Mouse (Mus musculus): ENCODE measurements around the gene Prdm16.

The Prdm16 gene

DNA sequence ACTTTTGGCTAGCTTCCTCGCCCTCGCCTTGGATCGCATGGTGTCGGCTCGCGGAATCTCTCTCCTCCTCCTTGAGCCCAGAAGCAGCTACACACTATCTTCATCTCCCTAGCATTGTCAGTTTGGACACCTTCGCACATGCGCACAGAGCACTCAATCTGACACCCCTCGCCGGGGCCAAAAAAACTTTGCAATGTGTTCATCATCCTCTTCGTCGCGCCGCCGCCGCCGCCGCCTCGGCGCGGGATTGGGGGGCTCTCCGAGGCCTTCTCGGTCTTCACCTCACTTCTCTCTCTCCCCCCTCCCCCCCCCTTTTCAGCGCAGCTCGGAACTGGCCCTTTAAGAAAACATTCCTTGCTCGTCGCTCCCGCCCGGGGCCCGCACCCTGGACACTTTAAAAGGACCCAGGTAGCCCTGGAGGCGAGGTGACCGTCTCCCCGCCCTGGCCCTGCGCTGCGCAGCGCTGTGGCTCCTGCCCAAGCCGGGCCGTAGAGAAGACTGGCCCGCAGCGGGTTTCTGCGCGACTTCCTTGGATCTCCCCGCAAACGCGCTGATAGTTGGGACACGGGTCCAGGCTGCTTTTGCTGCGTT lies at the start of gene Prdm16:
Gene Prdm16, minus strand, starts transcription at position 153 of the 591 bp plus-strand sequence.
- DNase-seq (ENCODE audit: low read depth, low spot score), result no peak

DNA sequence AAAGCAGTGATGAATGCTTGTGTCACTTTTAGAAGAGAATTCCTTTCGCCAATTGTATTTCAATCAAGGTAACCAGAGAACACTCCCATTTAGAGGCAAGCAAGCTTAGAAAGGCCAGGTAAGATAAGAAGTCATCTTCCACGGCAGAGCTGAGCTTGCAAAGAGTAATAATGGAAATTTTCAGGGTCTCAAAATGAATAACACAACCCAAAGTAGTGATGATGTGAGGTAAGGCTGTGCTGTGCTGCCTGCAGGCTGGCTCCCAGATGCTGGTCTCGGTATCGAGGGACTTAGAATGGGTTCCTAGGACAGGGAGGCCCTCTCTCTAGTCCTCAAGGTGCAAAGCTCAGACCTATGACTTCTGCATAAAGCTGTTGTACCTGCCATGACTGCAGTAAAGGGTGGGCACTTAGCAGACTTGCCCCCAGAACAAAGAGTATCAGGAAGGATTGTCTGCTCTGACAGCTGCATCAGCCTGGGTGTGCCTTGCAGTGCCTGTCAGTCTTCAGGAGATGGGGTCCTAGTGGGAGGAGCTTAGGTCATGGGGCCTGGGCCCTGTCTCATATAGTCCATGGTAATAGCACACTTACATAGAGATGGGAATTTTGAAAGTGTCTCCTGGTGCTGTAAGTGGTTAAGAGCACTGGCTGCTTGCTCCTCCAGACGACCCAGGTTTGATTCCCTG lies 46.5 kb upstream of the Prdm16 start:
- no peak for DNase-seq (ENCODE audit: low read depth, low spot score)

DNA sequence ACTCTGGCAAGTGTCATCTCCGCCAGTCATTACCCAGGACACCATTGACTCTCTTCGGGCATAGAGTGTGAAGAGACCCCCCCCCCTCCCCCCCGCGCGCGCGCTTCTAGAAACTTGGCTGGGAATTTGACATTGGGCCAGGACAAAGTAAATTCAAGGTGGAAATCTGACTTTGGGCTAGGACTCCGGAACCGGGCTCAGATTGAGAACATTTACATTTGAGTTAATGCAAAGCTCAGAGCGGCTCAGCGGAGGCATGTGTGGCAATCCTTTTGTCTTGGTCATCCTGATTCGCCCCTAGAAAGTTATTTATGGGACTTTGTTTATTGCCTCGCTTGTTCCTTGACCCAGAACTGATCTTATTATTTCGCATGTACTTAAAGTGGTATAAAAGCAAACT lies 45.6 kb upstream of the Prdm16 start:
- no peak for DNase-seq (ENCODE audit: low read depth, low spot score)

DNA sequence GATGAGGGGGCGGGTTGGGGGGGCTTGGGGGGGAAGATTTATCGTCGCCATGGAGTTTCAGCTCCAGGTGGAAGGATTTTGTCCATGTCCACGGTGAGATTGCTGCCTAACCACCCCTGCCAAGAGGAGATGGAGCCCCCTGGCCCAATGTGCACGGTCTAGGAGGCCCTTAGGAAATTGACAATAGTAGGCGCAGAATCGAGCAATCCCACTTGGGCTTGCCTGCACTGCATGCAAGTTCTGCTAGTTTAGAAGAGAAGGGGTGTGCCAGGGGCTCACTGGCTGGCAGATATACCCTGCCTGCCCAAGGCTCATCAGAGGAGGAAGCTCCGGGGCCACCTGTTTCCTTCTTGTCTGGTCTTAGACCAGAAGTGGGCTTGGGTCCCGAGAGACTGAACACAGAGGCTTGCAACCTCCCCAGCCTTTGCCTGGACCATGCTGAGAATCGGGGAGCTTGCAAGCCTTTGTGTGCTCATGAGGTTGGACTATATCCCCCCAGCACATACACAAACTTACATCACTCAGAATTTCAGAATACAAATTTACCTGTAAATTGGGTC lies 38.8 kb upstream of the Prdm16 start:
- DNase-seq (ENCODE audit: low read depth, low spot score), result no peak

DNA sequence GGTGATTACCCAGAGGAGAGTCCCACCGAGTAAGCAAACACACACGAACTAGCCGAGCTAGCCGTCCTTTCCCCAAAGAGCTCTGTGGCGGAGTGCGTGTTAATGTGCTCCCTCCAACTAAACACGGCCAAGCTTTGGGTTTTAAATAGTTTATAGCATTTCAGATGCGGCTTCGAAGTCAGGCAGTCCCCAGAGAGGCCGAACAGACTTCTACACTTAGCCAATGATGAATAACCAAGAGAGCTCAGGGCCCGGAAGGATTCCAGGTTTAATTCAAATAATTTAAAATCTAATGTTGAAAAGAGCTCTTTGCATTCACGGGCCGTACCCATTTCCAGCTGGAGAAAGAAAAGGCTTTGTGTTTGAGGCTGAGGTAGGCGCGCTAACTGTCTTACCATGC lies 38.3 kb upstream of the Prdm16 start:
- no peak for DNase-seq (ENCODE audit: low read depth, low spot score)

DNA sequence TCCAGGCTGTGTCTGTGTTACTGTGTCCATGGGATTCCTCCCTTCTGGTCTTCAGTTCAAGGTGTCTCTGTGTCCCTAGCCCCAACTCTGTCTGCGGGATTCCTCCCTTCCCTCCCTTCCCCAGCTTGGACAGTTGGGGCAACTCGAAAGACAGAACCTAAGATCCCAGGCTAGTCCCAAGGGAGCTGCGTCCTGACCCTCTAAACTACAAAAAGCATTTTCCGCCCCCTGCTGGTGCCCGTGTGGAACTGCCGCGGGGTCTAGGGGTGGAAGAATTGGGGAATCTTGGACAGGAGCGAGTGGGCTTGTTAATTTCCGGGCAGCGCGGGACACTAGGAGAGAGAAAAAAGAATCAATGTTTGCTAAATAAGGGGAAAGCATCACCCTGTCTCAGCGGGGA lies 37.9 kb upstream of the Prdm16 start:
- DNase-seq (ENCODE audit: low read depth, low spot score), result no peak

DNA sequence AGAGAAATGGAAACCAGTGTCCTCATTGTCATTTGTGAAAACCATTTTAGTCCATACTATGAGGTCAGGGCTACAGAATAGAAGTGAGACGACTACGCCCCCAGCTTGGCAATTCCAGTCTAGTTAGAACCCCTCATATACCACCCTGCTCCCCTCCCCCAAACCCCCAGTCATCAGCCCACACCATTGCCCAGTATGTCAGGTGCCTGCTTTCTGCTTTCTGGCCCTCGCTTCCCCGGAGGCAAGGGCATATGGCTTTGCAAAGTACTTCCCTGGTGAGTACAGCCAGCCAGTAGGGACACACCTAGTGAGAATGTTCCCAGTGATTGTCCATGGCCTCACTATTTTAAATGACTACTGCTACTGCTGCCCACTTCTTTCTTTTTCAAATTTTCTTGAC lies 37.3 kb upstream of the Prdm16 start:
- no peak for DNase-seq (ENCODE audit: low read depth, low spot score)

DNA sequence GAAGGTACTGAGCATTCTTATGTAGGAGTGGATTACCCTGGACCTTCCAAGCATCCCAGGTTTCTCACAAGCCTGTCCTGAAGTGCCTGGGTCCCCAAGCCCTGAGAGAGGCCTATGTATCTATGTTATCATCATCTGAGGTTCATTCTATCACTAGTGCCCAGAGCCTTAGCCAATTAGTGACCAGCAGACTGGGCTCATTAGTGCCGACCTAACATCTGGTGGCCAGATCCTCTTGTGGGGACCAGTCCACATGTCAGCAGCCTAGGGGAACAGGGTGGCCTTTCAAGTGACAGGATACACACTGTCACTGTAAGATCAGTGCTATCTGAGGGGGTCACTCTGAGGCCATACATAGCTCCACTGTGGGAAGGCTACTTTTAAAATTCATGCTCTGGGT lies 35.4 kb upstream of the Prdm16 start:
- DNase-seq (ENCODE audit: low read depth, low spot score), result no peak

DNA sequence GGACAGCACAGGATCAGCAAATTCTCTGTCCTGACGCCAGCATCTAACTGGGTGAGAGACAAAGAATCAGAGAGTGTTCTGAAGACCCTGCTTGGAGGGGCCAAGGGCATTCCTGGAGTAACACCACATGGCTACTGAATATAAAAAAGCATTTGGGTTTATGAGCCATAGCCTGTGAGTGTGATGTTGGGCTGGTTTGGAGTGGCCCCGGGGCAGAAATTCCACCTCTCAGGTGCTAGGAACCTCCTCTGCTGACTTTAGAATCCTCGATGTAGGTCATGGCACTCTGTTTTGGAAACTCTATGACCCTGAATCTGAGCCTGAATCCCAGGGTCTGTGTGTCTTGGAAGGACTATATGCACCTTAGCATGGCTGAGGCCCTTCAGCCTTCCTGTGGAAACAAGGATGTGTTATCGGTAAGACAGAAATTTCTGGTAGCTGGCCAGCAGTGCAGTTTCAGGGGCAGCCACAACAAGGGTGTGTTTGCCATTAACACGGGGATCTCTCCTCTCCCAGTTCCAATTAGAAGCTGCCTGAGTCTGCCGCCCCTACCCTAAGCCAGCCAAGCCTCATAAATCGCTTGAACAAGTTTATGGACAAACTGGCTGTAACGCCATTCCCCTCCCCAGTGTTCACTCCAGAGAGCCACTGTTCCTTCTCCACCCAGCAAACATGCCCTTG lies 34.7 kb upstream of the Prdm16 start:
- DNase-seq (ENCODE audit: low read depth, low spot score), result no peak

DNA sequence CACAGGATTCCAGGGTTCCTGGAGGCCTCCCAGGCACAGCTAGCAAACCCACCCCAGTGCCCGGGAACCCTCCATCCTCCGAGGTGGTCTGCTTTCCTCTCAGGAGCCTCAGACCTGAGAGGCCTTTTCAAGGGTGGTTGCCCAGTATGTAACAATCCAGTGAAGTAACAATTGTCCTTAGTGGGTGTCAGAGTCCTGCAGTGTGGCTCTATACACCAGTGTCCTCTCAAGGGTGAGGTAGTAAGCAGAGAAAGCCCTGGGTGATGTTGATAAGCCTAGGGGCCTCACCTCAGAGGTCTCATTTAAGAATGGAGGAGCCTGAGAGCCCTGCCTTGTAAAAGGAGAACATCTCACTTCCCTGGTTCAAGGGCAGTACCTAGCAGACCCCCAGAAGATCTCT lies 31.1 kb upstream of the Prdm16 start, which contains the start of gene Actrt2:
Gene Actrt2, minus strand, starts transcription at position 101 of the 400 bp plus-strand sequence.
- no peak for DNase-seq (ENCODE audit: low read depth, low spot score)

DNA sequence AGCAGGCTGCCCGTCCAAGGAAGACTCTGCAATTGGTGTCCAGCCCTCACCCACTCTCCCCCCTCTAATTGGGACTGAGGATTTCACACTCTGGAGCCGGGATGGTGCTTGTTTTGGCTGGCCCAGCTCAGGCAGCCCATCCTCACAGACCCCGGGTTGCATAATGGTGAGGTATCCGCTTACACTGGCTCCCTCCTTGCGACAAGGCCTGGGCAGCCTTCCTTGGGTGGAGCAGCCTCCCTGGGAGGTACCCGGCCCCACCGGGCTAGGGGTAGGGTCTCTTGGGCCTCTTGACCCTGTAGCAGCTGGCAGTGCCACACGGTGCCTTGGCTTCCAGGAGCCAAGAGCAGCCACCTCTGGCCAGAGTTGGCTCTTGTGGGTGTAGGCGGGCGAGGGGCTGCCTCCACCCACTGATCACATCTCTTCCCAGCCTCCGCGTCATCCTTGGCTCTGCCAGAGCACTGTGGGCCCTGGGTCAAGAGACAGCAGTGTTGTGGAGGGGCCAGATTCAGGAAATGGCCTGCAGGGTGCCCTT lies 26.1 kb upstream of the Prdm16 start:
- DNase-seq (ENCODE audit: low read depth, low spot score), result no peak

DNA sequence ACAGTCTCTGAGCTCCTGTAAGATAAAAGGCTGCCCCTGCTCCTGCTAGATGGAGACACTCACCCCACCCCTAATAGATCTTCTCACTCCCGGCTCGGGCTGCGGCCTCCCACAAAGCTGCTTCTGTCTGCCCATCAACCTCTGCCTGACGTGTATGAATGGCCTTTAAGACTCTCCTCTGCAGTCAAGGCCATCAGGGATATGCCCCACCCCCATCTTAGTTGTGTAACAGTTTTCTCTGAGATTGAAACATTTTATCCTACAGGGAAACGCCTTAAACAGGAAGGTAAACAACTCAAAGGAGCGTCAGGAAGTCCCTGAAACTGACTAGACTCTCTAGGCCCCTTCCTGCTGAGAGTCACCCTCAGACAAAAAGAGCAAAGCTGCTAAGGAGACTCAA lies 24.6 kb upstream of the Prdm16 start:
- no peak for DNase-seq (ENCODE audit: low read depth, low spot score)

DNA sequence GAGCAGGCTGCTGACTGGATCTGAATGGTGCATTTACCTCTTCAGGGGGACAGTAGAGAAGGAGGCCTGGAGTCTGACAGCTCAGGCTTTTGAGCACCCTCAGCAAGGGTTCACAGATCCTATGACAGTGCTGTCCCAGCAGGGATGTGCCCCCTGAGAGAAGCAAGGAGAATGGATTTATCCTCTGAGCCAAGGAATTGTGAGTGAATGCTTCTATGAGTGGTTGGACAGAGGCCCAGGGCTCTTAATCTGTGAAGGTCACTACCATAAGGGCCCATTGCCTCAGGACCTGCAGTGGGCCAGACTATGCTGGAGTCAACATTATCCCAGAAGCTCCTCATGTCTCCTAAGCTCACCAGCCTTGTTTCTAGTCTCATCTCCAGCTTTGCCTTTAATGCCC lies 23.4 kb upstream of the Prdm16 start:
- no peak for DNase-seq (ENCODE audit: low read depth, low spot score)

DNA sequence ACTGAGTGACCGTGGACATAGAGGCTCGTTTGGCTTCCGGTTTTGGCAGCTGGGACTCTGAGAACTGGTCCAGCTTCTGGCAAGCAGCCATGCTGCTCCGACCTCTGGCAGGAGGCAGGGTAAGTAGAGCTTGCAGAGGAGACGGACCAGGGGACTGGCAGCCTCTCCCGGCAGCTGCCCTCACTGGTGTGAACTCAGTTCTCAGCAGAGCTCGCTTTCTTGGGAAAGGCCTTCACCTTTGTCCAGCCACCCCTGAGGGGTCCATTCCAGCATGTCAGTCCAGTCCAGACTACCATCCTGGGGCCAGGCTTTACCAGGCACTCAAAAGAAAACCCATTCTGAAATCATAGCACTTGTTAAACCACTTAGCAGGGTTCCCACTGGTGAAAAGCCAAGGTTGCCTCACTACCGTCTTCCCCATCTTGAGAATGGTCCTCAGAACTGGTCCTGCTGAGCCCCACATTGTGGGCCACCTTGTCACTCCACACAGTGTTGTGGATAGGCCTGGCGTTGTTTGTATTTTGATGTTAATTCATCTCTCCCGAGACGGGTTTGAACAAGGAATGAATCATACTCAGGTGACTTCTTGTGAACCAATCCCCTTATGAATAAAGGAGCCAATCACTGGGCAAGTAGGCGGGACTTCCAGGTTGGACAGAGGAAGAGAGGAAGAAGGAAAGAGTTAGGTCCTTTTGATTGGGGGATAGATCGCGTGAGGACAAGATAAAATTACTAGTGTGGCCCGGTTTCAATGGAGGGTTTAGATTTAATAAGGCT lies 18.6 kb upstream of the Prdm16 start:
- DNase-seq (ENCODE audit: low read depth, low spot score), result no peak

DNA sequence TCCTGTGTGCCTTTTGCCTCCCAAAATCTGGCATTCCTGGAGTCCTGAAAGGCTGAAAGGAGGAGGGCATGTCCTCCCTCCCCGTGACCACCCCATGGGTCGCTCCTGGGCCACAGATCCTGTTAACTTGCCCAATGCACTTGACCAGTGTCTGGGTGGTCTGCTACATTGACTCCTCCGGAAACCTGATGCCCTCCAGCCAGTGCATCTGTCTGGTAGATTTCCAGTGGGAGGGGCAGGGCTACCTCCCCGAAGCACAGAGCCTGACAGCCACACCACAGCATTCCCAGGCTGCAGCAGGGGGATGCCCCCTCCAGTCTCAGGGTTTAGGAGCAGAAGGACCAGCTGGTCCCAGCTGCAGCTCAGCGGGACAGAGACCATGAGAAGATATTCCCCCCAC lies 15.8 kb upstream of the Prdm16 start:
- DNase-seq (ENCODE audit: low read depth, low spot score), result no peak

DNA sequence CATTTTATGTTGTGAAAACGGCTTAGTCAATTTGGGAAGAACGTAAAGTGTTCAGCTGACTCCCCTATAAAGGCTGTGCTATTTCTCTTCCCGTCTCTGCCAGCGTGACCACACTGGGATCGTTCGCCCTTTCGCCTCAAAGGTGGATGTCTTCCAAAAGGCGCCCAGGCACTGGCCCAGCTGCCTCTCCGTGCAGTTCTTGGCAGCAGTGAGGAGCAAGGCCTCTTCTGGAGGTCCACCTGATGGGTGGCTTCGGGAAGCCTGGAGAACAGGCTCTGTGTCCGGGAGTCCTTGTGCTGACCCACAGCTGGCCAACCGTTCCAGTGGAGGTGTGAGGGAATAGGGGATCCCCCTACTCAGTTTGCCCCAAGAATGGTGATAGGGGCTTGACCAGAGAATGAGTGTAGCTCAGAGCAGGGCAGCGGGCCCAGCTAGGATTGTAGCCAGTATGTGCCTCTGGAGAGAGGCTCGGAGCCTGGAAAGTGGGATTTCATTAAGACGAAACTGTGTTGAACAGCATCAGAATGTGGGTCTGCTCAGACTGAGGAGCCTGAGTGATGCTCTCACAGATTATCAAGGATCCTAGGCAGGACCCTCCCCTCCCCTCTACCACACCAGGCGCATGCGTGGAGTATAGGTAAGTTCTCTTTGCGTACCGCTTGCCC lies 12.5 kb upstream of the Prdm16 start:
- DNase-seq (ENCODE audit: low read depth, low spot score), result no peak

DNA sequence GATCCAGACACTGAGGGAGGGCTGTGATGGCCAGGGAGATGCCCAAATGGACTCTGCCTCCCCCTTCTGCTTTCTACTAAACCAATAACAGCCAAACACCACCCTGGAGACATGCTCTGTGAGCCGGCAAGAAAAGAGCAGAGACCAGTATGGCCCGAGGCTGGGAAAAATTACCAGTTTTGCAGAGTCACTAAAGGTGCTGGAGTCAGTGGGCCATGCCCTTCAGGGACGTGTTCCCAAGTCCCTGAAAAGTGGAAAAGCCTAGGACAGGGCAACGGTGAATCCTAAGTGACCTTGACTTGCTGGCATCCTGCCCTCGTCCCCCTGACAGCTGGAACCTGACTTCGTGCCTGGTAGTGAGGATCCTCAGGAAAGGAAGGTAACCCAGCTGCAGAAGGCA lies 5.8 kb upstream of the Prdm16 start:
- no peak for DNase-seq (ENCODE audit: low read depth, low spot score)

DNA sequence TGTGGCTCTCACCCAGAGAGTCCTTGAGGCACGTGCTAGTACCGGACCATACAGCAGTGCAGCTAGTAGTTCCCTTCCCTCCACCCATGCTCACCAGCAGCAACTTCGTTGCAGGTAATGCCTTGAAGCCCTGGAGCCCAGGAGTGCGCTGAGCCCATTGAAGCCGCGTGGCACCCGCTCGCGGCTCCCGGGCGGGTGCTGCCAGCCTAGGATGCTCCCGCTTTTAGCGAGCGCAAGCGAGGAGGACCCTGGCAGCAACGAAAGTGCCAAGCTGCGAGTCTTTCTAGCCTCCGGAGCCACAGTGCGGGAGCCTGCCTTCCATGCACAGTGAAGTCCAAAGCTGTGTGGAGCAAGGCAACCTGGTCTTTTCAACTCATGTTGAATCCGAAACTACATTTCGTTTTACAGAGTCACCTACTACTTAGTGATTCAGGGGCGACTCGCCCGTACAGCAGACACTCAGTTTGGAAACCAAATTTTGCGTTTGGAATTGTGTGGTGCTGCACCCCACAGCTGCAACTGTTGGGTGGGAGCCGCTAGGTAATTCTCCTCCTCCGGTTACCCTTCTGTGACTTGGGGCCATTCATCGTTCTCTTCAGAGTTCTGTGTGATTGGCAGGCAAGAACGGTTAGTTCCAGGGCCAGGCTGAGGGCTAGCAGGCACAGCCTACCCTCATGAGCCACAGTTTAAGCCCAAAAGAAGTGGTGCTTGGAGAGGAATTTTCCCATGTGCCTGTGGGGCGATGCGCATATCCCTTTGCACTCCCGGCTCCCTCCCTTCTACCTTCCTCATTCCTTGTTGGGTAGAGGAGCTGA lies 4.8 kb upstream of the Prdm16 start:
- no peak for DNase-seq (ENCODE audit: low read depth, low spot score)

DNA sequence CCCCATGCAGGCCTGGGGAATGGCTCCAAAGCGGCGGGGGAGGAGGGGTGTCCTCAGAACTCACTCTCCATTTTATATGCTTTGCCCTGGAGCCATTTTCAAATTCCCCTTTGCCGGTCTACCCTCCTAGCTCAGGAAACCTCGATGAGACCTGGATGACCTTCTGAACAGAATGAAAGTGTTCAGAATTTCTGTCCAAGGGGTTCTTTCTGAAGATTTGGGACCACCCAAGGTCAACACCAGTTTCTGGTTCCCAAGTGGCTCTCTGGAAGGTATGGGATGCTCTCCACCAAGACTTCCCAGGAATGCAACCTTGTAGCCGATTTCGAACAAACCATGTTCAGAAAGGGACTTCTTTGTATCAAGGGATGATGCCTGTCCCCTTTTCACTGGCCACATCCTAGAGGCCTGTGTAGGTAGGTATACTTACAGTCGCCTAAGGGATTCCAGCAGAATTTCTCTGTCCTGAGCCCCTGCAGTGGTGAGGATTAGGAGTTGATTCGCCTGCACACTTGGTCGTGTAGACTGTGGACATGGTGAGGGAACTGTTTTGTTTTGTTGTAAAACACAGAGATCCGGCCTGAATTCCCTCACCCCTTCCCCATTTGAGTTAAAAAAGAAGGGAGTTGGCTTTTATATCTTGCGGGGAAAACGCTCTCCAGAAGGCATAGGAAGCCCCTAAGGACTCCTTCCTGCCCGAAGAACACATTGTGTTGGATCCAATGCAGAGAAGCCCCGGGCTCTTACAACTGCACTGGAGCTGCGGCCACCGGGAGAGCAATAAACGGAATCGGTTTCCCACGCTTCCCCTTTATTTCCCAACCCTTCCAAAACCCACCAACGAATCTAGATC lies 4.0 kb upstream of the Prdm16 start:
- DNase-seq (ENCODE audit: low read depth, low spot score), result no peak
